Mouse (Mus musculus) thymus, postnatal 25 days (tissue): Measurements from ENCODE around the gene Copz1.

Experiments used
- DNase-seq: peaks from one replicate; pipeline ENCODE4 v3.0.0; 2022

Gene Copz1

DNA sequence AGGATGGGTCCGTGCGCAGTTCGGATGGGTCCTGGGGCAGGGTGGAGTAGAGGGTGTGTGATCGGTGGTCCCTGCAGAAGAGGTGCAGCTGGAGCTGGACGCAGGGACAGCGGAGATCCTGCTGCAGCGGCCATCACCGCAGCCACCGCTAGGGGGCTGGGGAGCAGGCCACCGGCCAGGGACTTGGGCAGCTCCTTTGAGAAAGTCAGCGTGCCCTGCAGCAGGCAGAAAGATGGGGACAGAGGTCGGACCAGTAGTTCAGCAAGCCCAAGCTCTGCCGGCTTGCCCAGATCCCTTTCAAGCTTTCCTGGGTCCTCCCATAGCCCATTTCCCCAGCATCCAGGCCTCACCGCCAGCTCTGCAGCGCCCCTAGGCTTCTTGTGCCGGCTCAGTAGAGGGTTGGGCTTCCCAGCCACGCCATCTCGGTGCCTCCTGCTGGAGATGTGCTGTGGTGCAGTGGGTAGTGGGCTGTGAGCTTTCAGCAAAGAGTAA is 42.5 kb downstream of the Copz1 start:
- DNase-seq, result no peak

DNA sequence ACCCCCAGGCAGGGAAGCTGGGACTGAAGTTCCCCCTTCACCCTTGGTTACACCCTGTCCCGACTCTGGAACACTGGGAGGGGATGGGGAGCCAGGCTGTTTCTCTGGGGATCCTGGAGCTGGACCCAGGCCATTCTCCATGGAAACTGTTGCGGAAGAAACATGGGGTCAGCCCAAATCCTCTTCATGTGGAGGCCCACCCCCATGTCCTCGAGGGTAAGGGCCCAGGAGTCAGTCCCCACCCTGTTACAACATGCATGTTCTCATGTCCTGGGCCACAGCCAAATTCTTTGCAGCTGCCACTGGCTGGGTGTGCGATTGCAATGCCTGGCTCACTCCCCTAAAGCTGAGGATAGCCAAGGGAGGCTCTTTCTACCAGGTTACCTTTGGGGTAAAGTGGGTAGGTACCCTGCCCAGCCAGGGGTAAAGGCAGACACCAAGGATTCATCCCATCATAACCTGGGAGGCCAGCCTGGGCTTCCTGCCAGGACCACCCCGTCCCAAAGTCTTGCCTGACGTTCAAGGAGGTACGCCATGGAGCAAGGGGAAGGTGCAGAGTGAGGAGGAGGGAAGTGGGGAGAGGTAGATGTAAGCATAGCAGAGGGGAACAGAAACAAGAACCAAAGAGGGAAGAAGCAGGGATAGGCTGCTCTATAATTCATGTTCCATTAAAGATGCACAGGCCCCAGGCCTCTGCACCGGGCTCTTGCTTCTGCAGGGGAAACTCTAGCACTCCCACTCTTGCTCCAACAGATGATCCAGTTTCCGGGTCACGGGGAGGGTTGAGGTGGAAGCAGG is 43.7 kb downstream of the Copz1 start:
- DNase-seq, result no peak

DNA sequence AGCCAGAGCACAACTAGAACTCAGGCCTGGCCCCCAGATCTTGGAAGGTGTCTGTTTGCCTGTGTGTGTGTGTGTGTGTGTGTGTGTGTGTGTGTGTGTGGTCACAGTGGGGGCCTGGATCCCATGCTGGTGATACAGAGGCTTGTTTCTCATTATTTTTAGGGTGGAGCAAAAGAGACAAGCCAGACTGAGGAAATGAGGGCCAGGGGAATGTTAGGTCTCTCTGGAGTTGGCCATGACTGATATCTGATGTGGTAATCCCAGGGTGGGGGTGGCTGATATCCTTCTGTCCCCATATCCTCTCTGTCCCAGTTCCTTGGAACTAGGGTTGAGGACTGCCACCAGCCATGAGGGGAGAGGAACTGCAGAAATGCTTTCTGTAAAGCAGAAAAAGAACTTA is 44.6 kb downstream of the Copz1 start:
- DNase-seq, result no peak

- no peak for DNase-seq
These were observed 45.2 kb downstream of the Copz1 start for GRCm38 (mm10) chr15:103317731-103318130.

DNA sequence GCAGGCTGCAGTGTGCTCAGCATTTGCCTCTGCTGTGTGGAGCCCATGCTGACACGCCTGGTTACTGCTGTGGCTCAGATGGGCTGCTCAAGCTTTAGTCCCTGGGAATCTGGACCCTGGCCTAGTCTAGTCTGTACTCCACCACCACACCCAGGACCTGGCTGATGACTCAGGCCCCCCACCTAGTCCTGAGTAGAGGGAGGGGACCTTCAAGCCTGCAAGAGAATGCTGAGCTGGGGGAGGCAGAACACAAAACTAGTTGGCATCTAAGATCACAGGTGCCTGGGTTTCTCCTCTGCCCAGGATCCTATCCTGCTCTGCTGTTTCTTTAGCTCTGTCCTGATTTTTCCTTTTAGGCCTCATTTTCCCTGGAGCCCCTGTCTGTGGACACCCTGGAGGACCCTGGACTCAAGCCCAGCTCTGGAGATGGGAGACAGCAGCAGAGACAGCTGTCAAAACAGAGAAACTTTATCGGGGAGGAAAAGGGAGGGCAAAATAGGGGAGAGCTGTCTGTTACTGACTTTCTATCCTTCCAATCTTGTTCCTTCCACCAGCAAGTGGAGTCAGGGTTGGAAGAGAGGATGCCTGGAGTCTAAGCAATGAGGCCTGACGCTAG is 45.8 kb downstream of the Copz1 start:
- DNase-seq, result no peak

GRCm38 (mm10) chr15:103321076-103321475 is 48.6 kb downstream of the Copz1 start:
- DNase-seq, result no peak

DNA sequence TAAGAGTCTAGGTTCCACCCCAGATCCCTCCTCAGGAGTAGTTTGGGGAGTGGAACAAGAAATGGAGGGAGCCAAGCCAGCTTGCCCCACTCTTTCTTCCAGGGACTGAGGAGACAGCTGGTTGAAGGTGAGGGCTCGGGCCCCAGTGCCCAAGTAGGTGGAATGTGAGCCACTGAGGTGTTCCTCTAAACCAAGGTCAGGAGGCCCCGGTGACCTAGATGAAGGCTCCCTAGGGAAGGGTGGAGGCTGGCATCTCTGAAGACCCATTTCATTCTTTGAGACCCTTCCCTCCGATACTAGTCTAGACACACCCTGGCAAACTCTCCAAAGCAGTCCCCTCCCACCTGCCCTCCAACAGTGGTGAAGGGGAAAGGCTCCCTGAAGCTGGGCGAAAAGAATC is 49.9 kb downstream of the Copz1 start:
- DNase-seq, result no peak

DNA sequence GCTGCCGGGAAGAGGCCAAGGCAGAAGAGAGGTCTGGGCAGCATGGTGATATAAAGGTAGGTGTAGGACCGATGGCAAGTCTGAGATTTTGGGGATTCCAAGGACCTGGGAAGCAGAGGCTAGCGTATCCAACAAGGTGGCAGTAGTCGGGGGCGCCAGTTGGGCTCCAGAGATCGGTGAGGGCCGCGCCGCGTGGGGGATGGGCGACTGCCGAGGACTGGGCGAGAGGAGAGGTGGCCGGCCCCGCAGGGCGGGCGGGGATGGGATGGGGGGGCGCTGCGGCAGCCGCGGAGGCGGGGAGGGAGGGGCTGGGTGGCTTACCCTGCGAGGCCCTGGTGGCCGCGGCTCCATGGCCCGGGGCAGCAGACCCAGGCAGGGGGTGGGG is 50.5 kb downstream of the Copz1 start:
- no peak for DNase-seq

GRCm38 (mm10) chr15:103323455-103324247 is 51.1 kb downstream of the Copz1 start:
- DNase-seq, result peak; percentile 86

GRCm38 (mm10) chr15:103333081-103333615 is 60.6 kb downstream of the Copz1 start:
- no peak for DNase-seq

GRCm38 (mm10) chr15:103333738-103334137 is 61.2 kb downstream of the Copz1 start:
- DNase-seq, result no peak

- no peak for DNase-seq
These were observed 61.7 kb downstream of the Copz1 start for GRCm38 (mm10) chr15:103334194-103334593.

DNA sequence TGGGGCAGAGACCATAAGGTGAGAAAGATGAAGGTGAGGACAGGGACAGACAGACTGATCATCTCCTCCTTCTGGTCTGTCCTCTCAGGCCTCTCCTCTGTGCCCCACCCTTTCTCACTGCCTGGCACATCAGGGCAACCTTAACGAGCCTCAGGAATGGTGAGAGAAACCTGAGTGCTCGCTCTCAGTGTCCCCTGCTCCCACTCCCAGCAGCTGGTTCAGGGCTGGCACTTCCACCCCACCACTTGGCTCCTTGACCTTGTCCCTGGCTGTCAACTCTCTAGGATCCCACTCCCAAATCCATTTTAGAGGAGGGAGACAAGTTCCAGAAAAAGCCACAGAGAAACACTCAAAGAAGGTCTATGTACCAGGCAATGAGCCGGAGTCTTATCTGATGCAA is 62.5 kb downstream of the Copz1 start:
- DNase-seq, result no peak

DNA sequence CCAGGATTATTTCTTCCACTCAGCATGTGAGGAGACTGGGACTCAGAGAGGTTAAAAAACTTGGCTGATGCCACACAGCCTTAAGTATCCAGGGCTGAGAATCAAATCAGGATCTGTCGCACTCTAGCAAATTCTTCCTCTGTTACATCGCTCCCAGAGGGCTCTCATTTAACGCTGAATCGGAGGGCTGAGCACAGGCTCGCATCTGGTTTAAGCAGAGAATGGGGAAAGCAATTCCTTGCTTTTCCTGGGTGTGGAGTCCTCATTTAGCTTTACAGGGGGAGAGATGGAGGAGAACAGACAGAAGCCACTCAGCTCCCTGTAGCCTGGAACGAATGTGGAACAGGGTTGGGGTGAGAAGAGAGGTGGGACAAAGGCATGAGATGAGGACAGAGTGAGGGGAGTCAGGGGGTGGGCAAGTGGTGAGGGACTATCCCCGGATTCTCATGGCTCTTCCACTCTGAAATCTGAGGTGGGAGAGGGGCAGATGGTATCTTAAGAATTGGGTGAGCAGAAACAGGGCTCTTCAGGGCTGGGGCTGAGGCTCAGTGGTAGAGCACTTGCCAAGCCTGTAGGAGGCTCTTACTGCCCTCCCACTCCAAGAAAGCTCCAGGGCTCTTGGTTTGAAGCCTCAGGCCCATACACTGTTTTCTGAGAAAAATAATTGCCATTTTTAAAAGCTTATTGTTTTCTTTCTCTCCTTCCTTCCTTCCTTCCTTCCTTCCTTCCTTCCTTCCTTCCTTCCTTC is 63.1 kb downstream of the Copz1 start:
- DNase-seq, result no peak

- no peak for DNase-seq
These were observed 64.6 kb downstream of the Copz1 start for GRCm38 (mm10) chr15:103336996-103337667.

- DNase-seq, result no peak
These were observed 66.3 kb downstream of the Copz1 start for GRCm38 (mm10) chr15:103338829-103339165.

GRCm38 (mm10) chr15:103339166-103339960 is 66.8 kb downstream of the Copz1 start:
- DNase-seq, result peak; percentile 40

GRCm38 (mm10) chr15:103339961-103340337 is 67.4 kb downstream of the Copz1 start, which contains the start of gene Zfp385a:
Zfp385a (minus strand) TSS chr15:103340093.
- peak; percentile 87 for DNase-seq

DNA sequence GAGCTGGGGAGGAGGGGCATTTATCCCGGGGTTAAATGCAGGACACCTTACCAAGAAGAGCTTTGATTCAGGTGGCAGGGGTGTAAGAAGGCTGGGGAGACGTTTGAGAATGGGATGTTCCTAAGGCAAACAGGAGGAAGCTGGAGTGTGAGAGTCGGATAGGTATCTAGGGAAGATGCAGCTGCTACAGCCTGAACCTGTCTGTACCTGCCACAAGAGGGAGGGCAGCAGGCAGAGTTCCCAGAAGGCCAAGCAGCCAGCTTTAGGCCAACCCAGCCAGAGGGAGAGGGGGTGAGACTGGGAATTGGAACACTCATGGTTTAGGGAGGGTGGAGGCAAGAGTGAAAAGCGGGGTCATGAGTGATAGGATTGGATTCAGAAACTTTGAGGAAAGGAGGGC is 68.3 kb downstream of the Copz1 start:
- DNase-seq, result no peak

GRCm38 (mm10) chr15:103341547-103341946 is 69.0 kb downstream of the Copz1 start:
- no peak for DNase-seq

GRCm38 (mm10) chr15:103342415-103342814 is 69.9 kb downstream of the Copz1 start:
- DNase-seq, result peak; percentile 76
